Mouse (Mus musculus) cerebellum, adult 2 months (tissue): ENCODE data around the gene Dixdc1. TPM values are rescaled to one million over a fixed set of nuclear protein-coding genes. Genes with fewer than 3 reads are reported as not detected.

Source experiments
- DNase-seq, 2 experiments: peaks; one replicate each; pipeline ENCODE4 v3.0.0; 2021
- H3K27ac ChIP-seq: fragments of 200-500 bp; 2 replicates; pipeline ENCODE4 v1.5.1; 2012; ENCODE audit warnings: low read length, control low read depth, inconsistent platforms; ENCODE audit not compliant: insufficient read depth
- H3K27me3 ChIP-seq: fragments of 200-500 bp; 2 replicates; pipeline ENCODE4 v1.6.1; 2012; ENCODE audit warnings: inconsistent platforms, mild to moderate bottlenecking, low read length, moderate library complexity; ENCODE audit not compliant: control insufficient read depth, insufficient read depth
- H3K4me1 ChIP-seq: fragments of 200-500 bp; 2 replicates; pipeline ENCODE4 v1.6.1; 2011; ENCODE audit warnings: low read length; ENCODE audit not compliant: control insufficient read depth, insufficient read depth
- H3K4me3 ChIP-seq: fragments of 200-500 bp; replicated peaks from 2 replicates; pipeline ENCODE3; 2011; ENCODE audit warnings: mild to moderate bottlenecking, low read depth, low read length, control low read depth; ENCODE audit not compliant: insufficient read depth
- CTCF ChIP-seq: fragments of 200-500 bp; IDR thresholded peaks from 2 replicates; pipeline ENCODE4 v1.5.1; 2011; ENCODE audit warnings: low read depth, mild to moderate bottlenecking, control low read depth, low read length, moderate library complexity, borderline replicate concordance; ENCODE audit not compliant: insufficient read depth
- POLR2A ChIP-seq: fragments of 200-500 bp; IDR thresholded peaks from 2 replicates; pipeline ENCODE4 v1.6.1; 2011; ENCODE audit warnings: low read length, control low read depth, borderline replicate concordance; ENCODE audit not compliant: insufficient read depth
- WGBS: fragments of 180-500 bp; shearing (Covaris S2); methylation state at CpG from one replicate; pipeline ENCODE4 v1.1.7; 2018; 5-methylcytosine and 5-hydroxymethylcytosine counted together
- polyA plus RNA-seq: library from polyadenylated mRNA; depleted of rRNA; stranded (reverse); fragments of >200 nt; gene quantifications from 2 replicates; pipeline ENCODE4 v1.2.3, GENCODE M21; 2012

Dixdc1 gene
- polyA plus RNA-seq, 1 experiment = 81.7 TPM

- DNase-seq = peak; percentile 74 to 77
- no peaks in the 10 kb centered on the region for H3K27me3 ChIP-seq
- TF ChIP-seq POLR2A (no peak), CTCF (peak; percentile 78)
- WGBS = 1% methylated on average over 9 of the region's 9 CpGs
- H3K4me3 ChIP-seq = peak overlapping the region; percentile 51
- H3K27ac ChIP-seq = no peak overlapping the region
- no peaks in the 10 kb centered on the region for H3K4me1 ChIP-seq
These were observed 4.3 kb downstream of the Dixdc1 start for GRCm38 (mm10) chr9:50734989-50735388.

- Histone ChIP-seq H3K4me3 (no peak overlapping the region), H3K4me1 (no peaks in the 10 kb centered on the region), H3K27me3 (no peaks in the 10 kb centered on the region), H3K27ac (no peak overlapping the region)
- 50% methylated on average over 4 of the region's 4 CpGs for WGBS
- DNase-seq = no peak
- TF ChIP-seq POLR2A = no peak
- no peak for TF ChIP-seq CTCF
These were observed 6.8 kb downstream of the Dixdc1 start for GRCm38 (mm10) chr9:50732560-50732959.

- H3K4me1 ChIP-seq = no peaks in the 10 kb centered on the region; the same call in 1 of the 2 replicates
- no peak for TF ChIP-seq POLR2A
- no peak for DNase-seq
- no peak overlapping the region for H3K4me3 ChIP-seq
- no peaks in the 10 kb centered on the region for H3K27me3 ChIP-seq
- no peak overlapping the region for H3K27ac ChIP-seq
- WGBS = 87% methylated on average over 4 of the region's 4 CpGs
These were observed 9.7 kb downstream of the Dixdc1 start for GRCm38 (mm10) chr9:50729600-50729999.

GRCm38 (mm10) chr9:50727925-50728651, 11.2 kb downstream of the Dixdc1 start:
- Histone ChIP-seq H3K4me3 (peak overlapping the region; percentile 72), H3K4me1 (peaks cover 7% of the 10 kb centered on the region; the same call in 1 of the 2 replicates), H3K27me3 (no peaks in the 10 kb centered on the region), H3K27ac (peak overlapping the region; percentile 80)
- DNase-seq = peak; percentile 86 to 87
- TF ChIP-seq POLR2A (peak; percentile 71), CTCF (no peak)
- WGBS = under 1% methylated on average over 45 of the region's 45 CpGs

DNA sequence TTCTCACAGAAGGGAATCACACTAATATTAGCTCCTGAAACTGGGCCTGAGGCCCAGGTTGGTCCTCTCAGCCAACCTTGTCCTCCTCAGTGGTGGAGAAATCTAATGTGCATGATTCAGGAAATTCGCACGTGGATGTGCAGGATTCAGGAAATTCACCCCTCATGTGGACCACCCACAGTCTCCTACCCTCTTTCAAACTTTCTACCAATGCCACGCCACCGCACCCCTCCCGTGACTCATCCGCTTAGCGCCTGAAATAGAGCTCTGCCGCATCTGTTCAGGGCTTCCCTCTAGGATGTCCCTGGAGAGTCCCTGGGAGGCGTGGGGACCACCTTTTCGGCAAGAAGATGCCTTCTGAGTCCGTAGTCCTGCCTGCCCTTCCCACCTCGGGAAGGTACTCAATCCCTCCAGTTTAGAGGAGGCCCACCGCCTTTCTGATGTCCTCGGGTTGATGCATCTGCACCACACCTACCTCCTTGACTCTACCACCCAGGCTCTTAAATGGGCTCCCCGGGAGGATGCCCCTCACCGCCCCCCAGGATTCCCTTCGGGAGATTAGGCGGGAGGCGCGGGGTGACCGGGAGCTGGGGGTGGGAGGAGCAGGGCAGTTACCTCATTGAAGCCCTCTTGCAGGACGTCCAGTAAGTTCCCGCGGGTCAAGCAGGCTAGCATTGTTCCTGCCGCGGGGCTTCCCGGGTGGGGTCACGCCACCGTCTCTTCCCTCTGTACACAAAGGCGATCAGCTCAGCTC, 12.0 kb downstream of the Dixdc1 start:
- Histone ChIP-seq H3K27me3 (no peaks in the 10 kb centered on the region), H3K27ac (peak overlapping the region; percentile 80), H3K4me3 (peak overlapping the region; percentile 72), H3K4me1 (peaks cover 11% of the 10 kb centered on the region; the same call in 1 of the 2 replicates)
- TF ChIP-seq CTCF = no peak
- no peak for TF ChIP-seq POLR2A
- WGBS = 5% methylated on average over 30 of the region's 30 CpGs
- peak; percentile 71 to 83 for DNase-seq

- Histone ChIP-seq H3K27me3 (no peaks in the 10 kb centered on the region), H3K4me1 (peaks cover 21% of the 10 kb centered on the region), H3K27ac (peak overlapping the region; percentile 80), H3K4me3 (peak overlapping the region; percentile 72)
- 10% methylated on average over 8 of the region's 8 CpGs for WGBS
- TF ChIP-seq POLR2A = peak; percentile 22; the same call in 1 of the 2 replicates
- no peak for TF ChIP-seq CTCF
- DNase-seq = peak; percentile 69 to 82
These were observed 13.3 kb downstream of the Dixdc1 start for GRCm38 (mm10) chr9:50725921-50726590.

DNA sequence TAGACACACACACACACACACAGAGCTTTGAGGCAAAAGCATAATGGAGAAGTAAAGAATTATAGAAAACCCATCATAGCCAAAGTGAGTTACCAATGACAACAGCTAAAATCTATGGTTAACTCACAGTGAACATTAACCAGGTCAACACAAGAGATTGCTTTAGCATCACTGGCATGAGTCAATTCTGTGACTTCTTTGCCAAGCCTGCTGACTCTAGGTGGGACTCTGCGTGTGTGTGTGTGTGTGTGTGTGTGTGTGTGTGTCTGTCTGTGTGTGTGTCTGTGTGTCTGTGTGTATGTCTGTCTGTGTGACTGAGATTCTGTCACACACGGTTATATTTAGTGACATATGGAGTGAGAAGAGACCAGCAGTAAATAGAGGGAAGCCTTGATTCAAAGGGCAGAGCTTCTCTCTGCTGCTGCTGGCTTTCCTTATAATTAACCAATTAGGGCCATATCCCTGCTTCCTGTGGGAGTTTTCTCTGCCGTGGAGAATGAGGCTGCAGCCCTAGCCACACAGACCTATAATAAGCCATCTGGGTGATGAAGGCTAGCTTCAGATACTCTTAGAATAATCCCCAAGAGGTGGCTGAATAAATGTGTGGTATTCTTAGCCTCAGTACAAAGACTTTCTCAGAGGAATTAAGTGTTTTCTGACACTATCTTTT, 14.5 kb downstream of the Dixdc1 start:
- DNase-seq = peak; percentile 51 to 54
- H3K27me3 ChIP-seq = no peaks in the 10 kb centered on the region
- H3K27ac ChIP-seq = peak overlapping the region; percentile 86
- peak overlapping the region; percentile 46 for H3K4me3 ChIP-seq
- no peak for TF ChIP-seq POLR2A
- peaks cover 26% of the 10 kb centered on the region for H3K4me1 ChIP-seq
- 5% methylated on average over 3 of the region's 3 CpGs for WGBS

GRCm38 (mm10) chr9:50724147-50724546, 15.2 kb downstream of the Dixdc1 start:
- peak overlapping the region; percentile 86 for H3K27ac ChIP-seq
- WGBS = 23% methylated on average over 2 of the region's 2 CpGs
- TF ChIP-seq CTCF (no peak), POLR2A (no peak)
- peak overlapping the region; percentile 4 for H3K4me3 ChIP-seq
- peaks cover 26% of the 10 kb centered on the region for H3K4me1 ChIP-seq
- H3K27me3 ChIP-seq = no peaks in the 10 kb centered on the region
- peak; percentile 39 to 54 for DNase-seq
